Mouse (Mus musculus) CD4-positive, CD25-positive, alpha-beta regulatory T cell, adult 9 weeks (primary cell): ENCODE data around the gene Gm1043. TPM values are rescaled to one million over a fixed set of nuclear protein-coding genes. Genes with fewer than 3 reads are reported as not detected.

Experiments
- polyA plus RNA-seq: library from polyadenylated mRNA; unstranded; fragments of 100-300 nt; shearing (Covaris generic); gene quantifications from one replicate; pipeline ENCODE4 v1.2.1, GENCODE M21; 2017

The Gm1043 gene
- polyA plus RNA-seq = 1.4 TPM

DNA sequence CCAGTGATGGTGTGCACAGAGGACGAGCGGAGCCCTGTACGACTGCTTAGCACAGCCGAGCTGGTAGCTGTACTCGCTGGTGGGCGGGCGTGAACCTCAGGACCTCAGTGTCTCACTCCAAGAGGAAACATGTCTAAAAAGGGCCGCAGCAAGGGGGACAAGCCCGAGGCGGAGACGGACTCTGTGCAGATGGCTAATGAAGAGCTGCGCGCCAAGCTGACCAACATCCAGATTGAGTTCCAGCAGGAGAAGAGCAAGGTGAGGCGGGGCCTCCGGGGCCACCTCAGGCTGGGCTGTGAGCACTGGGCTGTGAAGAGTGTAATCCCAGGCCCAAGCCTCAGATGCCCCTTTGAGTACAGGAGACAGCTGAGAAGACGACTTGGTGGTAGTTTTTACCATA is at the start of gene Gm1043:
Gene Gm1043 (plus strand): TSS at position 130 of the 400 bp plus-strand sequence.

DNA sequence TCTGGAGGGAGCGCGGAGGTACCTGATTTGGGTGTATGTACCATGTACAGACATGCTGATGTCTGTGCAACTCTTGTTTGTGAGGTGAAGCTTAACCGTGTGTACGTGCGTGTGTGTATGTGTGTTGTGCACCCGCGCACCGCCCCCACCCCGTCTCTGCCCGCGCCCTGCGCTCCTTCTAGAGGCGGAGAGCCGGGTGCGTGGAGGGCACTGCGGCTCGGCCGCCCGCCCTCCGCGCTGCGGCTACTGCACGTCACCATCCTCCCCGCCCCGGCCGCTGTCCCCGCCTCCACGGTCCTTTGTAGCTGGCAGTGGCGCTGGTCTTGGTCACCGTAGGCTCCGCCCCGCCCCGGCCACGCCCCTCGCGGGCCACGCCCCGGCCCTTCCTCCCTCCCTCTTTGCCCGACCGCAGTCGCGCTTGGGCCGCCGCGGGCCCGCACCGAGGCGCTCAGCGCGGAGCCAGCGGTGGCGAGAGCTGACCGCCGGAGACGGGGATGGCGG is 156.5 kb downstream of the Gm1043 start, which contains the start of gene Crmp1:
Gene Crmp1 (plus strand): TSS at position 290 of the 501 bp plus-strand sequence.

Other genes with a start within 250 kb of the Gm1043 start
- gene Ppp2r2c, start 216.9 kb upstream of the Gm1043 start, polyA plus RNA-seq = not detected
- 2.2 TPM for gene Wfs1, start 96.2 kb upstream of the Gm1043 start, polyA plus RNA-seq
- 24.0 TPM for gene Crmp1, start 156.6 kb downstream of the Gm1043 start, polyA plus RNA-seq